Mouse (Mus musculus) cerebellum, adult 9-10 months (tissue): ENCODE results near the gene Kcnk12.
A peak's percentile ranks its signal among the peaks of the same experiment; 100 is the strongest.

Source experiments
- DNase-seq: peaks from one replicate; pipeline ENCODE4 v3.0.0; 2022

The Kcnk12 gene

GRCm38 (mm10) chr17:87797688-87798291 lies at the start of gene Kcnk12:
Kcnk12 (minus strand) TSS chr17:87797994.
- DNase-seq = peak; percentile 90

- no peak for DNase-seq
Observed at GRCm38 (mm10) chr17:87842156-87842555, 44.4 kb upstream of the Kcnk12 start.

- DNase-seq = no peak
Observed at GRCm38 (mm10) chr17:87840079-87840478, 42.3 kb upstream of the Kcnk12 start.

GRCm38 (mm10) chr17:87834850-87835249 lies 37.1 kb upstream of the Kcnk12 start:
- DNase-seq = no peak

- DNase-seq = no peak
Observed at GRCm38 (mm10) chr17:87826909-87827308, 29.1 kb upstream of the Kcnk12 start.

GRCm38 (mm10) chr17:87826036-87826560 lies 28.3 kb upstream of the Kcnk12 start:
- no peak for DNase-seq

GRCm38 (mm10) chr17:87825454-87826008 lies 27.7 kb upstream of the Kcnk12 start:
- no peak for DNase-seq

- DNase-seq = no peak
Observed at GRCm38 (mm10) chr17:87823031-87823430, 25.2 kb upstream of the Kcnk12 start.

GRCm38 (mm10) chr17:87809556-87809955 lies 11.8 kb upstream of the Kcnk12 start:
- no peak for DNase-seq

- peak; percentile 75 for DNase-seq
Observed at GRCm38 (mm10) chr17:87799948-87800340, 2.1 kb upstream of the Kcnk12 start.

- DNase-seq = peak; percentile 60
Observed at GRCm38 (mm10) chr17:87799212-87799947, 1.6 kb upstream of the Kcnk12 start.

- DNase-seq = peak; percentile 86
Observed at GRCm38 (mm10) chr17:87798423-87798941, 688 bp upstream of the Kcnk12 start.

- DNase-seq = peak; percentile 54
Observed at GRCm38 (mm10) chr17:87796881-87797416, 845 bp downstream of the Kcnk12 start.

- DNase-seq = peak; percentile 55
Observed at GRCm38 (mm10) chr17:87795927-87796714, 1.7 kb downstream of the Kcnk12 start.

- DNase-seq = peak; percentile 70
Observed at GRCm38 (mm10) chr17:87794801-87795200, 3.0 kb downstream of the Kcnk12 start.

GRCm38 (mm10) chr17:87793331-87793730 lies 4.5 kb downstream of the Kcnk12 start:
- DNase-seq = no peak

- DNase-seq = peak; percentile 31
Observed at GRCm38 (mm10) chr17:87792623-87793315, 5.0 kb downstream of the Kcnk12 start.

GRCm38 (mm10) chr17:87791517-87792098 lies 6.2 kb downstream of the Kcnk12 start:
- peak; percentile 74 for DNase-seq

GRCm38 (mm10) chr17:87790661-87791060 lies 7.1 kb downstream of the Kcnk12 start:
- DNase-seq = peak; percentile 18

- DNase-seq = peak; percentile 38
Observed at GRCm38 (mm10) chr17:87788216-87788615, 9.6 kb downstream of the Kcnk12 start.

- DNase-seq = peak; percentile 41
Observed at GRCm38 (mm10) chr17:87787711-87788110, 10.1 kb downstream of the Kcnk12 start.
